Mouse (Mus musculus) liver, adult 2 months (tissue): ENCODE data around the gene Mllt10. TPM values are rescaled to one million over a fixed set of nuclear protein-coding genes. Genes with fewer than 3 reads are reported as not detected.

Source experiments
- DNase-seq: peaks from one replicate; pipeline ENCODE4 v3.0.0-alpha.2; 2011; ENCODE audit warnings: low read depth, low spot score; ENCODE audit errors: extremely low read depth
- H3K27ac ChIP-seq: fragments of 200-500 bp; replicated peaks from 2 replicates; pipeline ENCODE4 v1.5.1; 2012; ENCODE audit warnings: low read depth, mild to moderate bottlenecking, control low read depth, inconsistent platforms, low read length; ENCODE audit not compliant: insufficient read depth
- H3K27me3 ChIP-seq: fragments of 200-500 bp; 2 replicates; pipeline ENCODE4 v1.6.1; 2012; ENCODE audit warnings: mild to moderate bottlenecking, moderate library complexity, low read length, inconsistent platforms; ENCODE audit not compliant: control insufficient read depth, insufficient read depth
- H3K36me3 ChIP-seq: fragments of 200-500 bp; 2 replicates; pipeline ENCODE4 v1.6.1; 2012; ENCODE audit warnings: low read length, inconsistent platforms; ENCODE audit not compliant: control insufficient read depth, insufficient read depth
- H3K4me1 ChIP-seq: fragments of 200-500 bp; 2 replicates; pipeline ENCODE4 v1.6.1; 2011; ENCODE audit warnings: low read length; ENCODE audit not compliant: control insufficient read depth, insufficient read depth
- H3K4me3 ChIP-seq: fragments of 200-500 bp; 2 replicates; pipeline ENCODE4 v1.5.1; 2011; ENCODE audit warnings: low read depth, mild to moderate bottlenecking, control low read depth, low read length, moderate library complexity; ENCODE audit not compliant: insufficient read depth
- H3K79me2 ChIP-seq: fragments of 200-500 bp; 2 replicates; pipeline ENCODE4 v1.6.1; 2012; ENCODE audit warnings: inconsistent platforms, mild to moderate bottlenecking, low read length, moderate library complexity; ENCODE audit not compliant: control insufficient read depth, insufficient read depth
- H3K9ac ChIP-seq: fragments of 200-500 bp; 2 replicates; pipeline ENCODE4 v1.6.1; 2012; ENCODE audit warnings: low read depth, mild to moderate bottlenecking, control low read depth, inconsistent platforms, low read length
- CTCF ChIP-seq: fragments of 200-500 bp; IDR thresholded peaks from 2 replicates; pipeline ENCODE4 v1.5.1; 2011; ENCODE audit warnings: low read depth, low read length, control low read depth
- POLR2A ChIP-seq: fragments of 200-500 bp; IDR thresholded peaks from 2 replicates; pipeline ENCODE4 v1.6.1; 2011; ENCODE audit warnings: low read length, control low read depth; ENCODE audit not compliant: insufficient read depth; ENCODE audit errors: extremely low read depth
- WGBS: fragments of 180-500 bp; shearing (Covaris S2); methylation state at CpG from one replicate; pipeline ENCODE4 v1.1.7; 2018; 5-methylcytosine and 5-hydroxymethylcytosine counted together
- polyA plus RNA-seq: library from polyadenylated mRNA; depleted of rRNA; stranded (reverse); fragments of >200 nt; gene quantifications from 2 replicates; pipeline ENCODE4 v1.2.3, GENCODE M21; 2012
- total RNA-seq: library from RNA; depleted of rRNA; stranded (reverse); fragments of >200 nt; gene quantifications from 2 replicates; pipeline ENCODE4 v1.2.3, GENCODE M21; 2014

Mllt10 gene
- total and polyA plus RNA-seq, 2 experiments: 16.7 to 18.0 TPM

GRCm38 (mm10) chr2:18027448-18028139 lies 27.4 kb upstream of the Mllt10 start:
- peak overlapping the region; percentile 81 for H3K27ac ChIP-seq
- peak overlapping the region; percentile 77 for H3K9ac ChIP-seq
- no peaks in the 10 kb centered on the region for H3K27me3 ChIP-seq
- H3K79me2 ChIP-seq: no peaks in the 10 kb centered on the region
- DNase-seq: peak; percentile 74
- WGBS: 2% methylated on average over 44 of the region's 44 CpGs
- H3K4me1 ChIP-seq: 0 out of 2 replicates have a peak, but pooled peaks cover 5% of the 10 kb centered on the region
- TF ChIP-seq CTCF: peak; percentile 90
- 0 out of 2 replicates have a peak, but pooled peaks have one; percentile 24 for TF ChIP-seq POLR2A
- H3K4me3 ChIP-seq: peak overlapping the region; percentile 90
- no peaks in the 10 kb centered on the region for H3K36me3 ChIP-seq

DNA sequence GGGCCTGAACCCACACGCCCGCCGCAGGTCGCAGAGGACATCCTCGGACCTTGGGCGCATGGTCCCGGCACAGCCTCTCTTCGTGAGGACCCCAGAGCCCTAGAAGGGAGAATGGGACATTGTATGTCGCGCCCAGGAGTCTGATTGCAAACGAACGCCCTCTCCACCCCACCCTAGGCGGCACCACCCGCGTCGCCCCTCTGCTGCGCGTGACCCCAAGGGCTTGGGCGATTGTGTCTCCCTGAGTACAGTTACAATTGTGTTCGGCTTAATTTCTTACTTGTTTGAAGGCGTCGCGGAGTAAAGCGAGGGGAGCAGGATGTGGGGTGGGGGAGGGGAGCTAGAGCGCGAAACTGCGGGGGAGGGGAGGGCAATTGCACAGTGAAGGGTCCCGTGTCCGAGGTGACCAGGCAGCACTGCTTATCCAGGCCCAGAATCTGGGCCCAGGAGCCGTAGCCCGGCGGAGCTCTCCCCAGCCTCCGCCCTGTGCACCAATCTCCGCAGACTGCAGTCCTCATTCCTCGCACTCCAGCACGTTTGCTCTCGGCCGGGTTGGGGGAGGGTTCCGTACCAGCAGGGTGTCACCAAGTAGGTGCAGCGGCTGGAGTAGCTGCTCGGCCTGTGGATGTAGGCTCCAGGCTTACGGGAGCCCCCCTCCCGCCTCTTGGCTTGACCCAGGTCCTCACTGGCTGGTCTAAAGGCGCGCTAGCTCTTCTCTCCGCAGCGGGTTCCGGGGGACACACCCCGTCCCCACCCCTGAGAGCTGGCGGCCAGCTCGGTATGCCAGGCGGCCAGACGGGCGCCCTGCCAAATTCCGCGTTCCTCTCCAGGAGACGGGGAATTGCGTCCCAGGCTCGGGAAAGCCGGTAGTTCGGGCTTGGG lies 26.7 kb upstream of the Mllt10 start:
- Histone ChIP-seq H3K79me2 (no peaks in the 10 kb centered on the region), H3K36me3 (no peaks in the 10 kb centered on the region), H3K4me1 (0 out of 2 replicates have a peak, but pooled peaks cover 5% of the 10 kb centered on the region), H3K9ac (peak overlapping the region; percentile 77), H3K27ac (peak overlapping the region; percentile 81), H3K4me3 (peak overlapping the region; percentile 90), H3K27me3 (no peaks in the 10 kb centered on the region)
- peak; percentile 78 for DNase-seq
- WGBS: under 1% methylated on average over 61 of the region's 61 CpGs
- TF ChIP-seq POLR2A (peak; percentile 43; the same call in 1 of the 2 replicates), CTCF (no peak)

- 94% methylated on average over 7 of the region's 7 CpGs for WGBS
These were observed 25.4 kb upstream of the Mllt10 start for GRCm38 (mm10) chr2:18029656-18030055.

DNA sequence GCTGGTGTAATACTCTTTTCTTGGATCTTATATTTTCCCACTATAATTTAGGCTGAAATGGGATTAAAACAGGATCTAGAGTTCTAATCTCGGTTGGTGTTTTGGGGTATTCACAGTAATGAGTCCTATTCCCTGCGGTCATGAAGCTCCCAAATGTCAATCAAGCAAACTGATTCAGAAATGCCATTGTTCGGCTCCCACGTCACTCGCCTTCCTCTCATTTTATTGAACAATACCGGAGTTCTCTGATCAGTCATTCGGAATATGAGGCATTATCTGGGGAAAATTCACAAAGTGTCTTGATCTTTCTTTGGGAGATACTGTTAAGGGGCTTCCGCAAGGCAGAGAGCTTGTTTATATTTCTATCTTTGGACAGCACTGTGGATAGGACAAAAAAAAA lies 24.5 kb upstream of the Mllt10 start:
- 96% methylated on average over 8 of the region's 8 CpGs for WGBS
- H3K4me3 ChIP-seq: no peak overlapping the region
- H3K9ac ChIP-seq: no peak overlapping the region
- H3K79me2 ChIP-seq: no peaks in the 10 kb centered on the region
- 0 out of 2 replicates have a peak, but pooled peaks cover 5% of the 10 kb centered on the region for H3K4me1 ChIP-seq
- H3K36me3 ChIP-seq: no peaks in the 10 kb centered on the region
- no peaks in the 10 kb centered on the region for H3K27me3 ChIP-seq
- TF ChIP-seq POLR2A (no peak), CTCF (no peak)
- no peak for DNase-seq
- no peak overlapping the region for H3K27ac ChIP-seq

More at GRCm38 (mm10) chr2:18029656-18030055, 25.4 kb upstream of the Mllt10 start:
- Histone ChIP-seq H3K27ac (no peak overlapping the region), H3K27me3 (no peaks in the 10 kb centered on the region), H3K4me1 (0 out of 2 replicates have a peak, but pooled peaks cover 5% of the 10 kb centered on the region), H3K36me3 (no peaks in the 10 kb centered on the region), H3K4me3 (no peak overlapping the region), H3K9ac (no peak overlapping the region), H3K79me2 (no peaks in the 10 kb centered on the region)
- DNase-seq: no peak
- TF ChIP-seq POLR2A: no peak
- TF ChIP-seq CTCF: no peak

- Histone ChIP-seq H3K79me2 (no peaks in the 10 kb centered on the region), H3K27ac (no peak overlapping the region), H3K4me3 (peak overlapping the region; percentile 56), H3K9ac (peak overlapping the region; percentile 14), H3K36me3 (no peaks in the 10 kb centered on the region), H3K27me3 (no peaks in the 10 kb centered on the region), H3K4me1 (0 out of 2 replicates have a peak, but pooled peaks cover 2% of the 10 kb centered on the region)
- DNase-seq: peak; percentile 44
- TF ChIP-seq POLR2A (no peak), CTCF (no peak)
- 11% methylated on average over 26 of the region's 26 CpGs for WGBS
These were observed 23.7 kb upstream of the Mllt10 start for GRCm38 (mm10) chr2:18031271-18031821.
